Mouse (Mus musculus) lung, embryonic 14.5 days (tissue): ENCODE measurements at regions not wholly inside any gene's neighbourhood (a gene's known extent, or its start where the extent isn't known, plus 50 kb on each side); places are given as distances from the start of the nearest gene placed in this dataset.

ENCODE experiments used
- ATAC-seq: fragments of 200-750 bp; cut with Nextera tagmentation; 2 replicates; pipeline ENCODE4 v1.8.0; 2017; ENCODE audit warnings: mild to moderate bottlenecking, moderate TSS enrichment, moderate library complexity; ENCODE audit not compliant: insufficient read depth
- DNase-seq: peaks from one replicate; pipeline ENCODE4 v3.0.0-alpha.2; 2015
- H3K27ac ChIP-seq: fragments of 300-500 bp; sonication (generic); 2 replicates; pipeline ENCODE4 v1.5.1; 2014; ENCODE audit warnings: low read depth, mild to moderate bottlenecking, moderate library complexity
- H3K27me3 ChIP-seq: fragments of 300-500 bp; sonication (generic); 2 replicates; pipeline ENCODE4 v1.6.1; 2014; ENCODE audit warnings: low read length, control low read depth; ENCODE audit not compliant: insufficient read depth
- H3K36me3 ChIP-seq: fragments of 300-500 bp; sonication (generic); 2 replicates; pipeline ENCODE4 v1.6.1; 2014; ENCODE audit warnings: control low read depth; ENCODE audit not compliant: insufficient read depth
- H3K4me1 ChIP-seq: fragments of 300-500 bp; sonication (generic); 2 replicates; pipeline ENCODE4 v1.6.1; 2014; ENCODE audit warnings: antibody characterized with exemption, control low read depth; ENCODE audit not compliant: insufficient read depth
- H3K4me2 ChIP-seq: fragments of 300-500 bp; sonication (generic); 2 replicates; pipeline ENCODE4 v1.6.1; 2014; ENCODE audit warnings: mild to moderate bottlenecking
- H3K4me3 ChIP-seq: fragments of 300-500 bp; sonication (generic); 2 replicates; pipeline ENCODE4 v1.5.1; 2014; ENCODE audit warnings: low read depth, low read length
- H3K9ac ChIP-seq: fragments of 300-500 bp; sonication (generic); 2 replicates; pipeline ENCODE4 v1.6.1; 2014
- H3K9me3 ChIP-seq: fragments of 300-500 bp; sonication (generic); 2 replicates; pipeline ENCODE4 v1.6.1; 2016; ENCODE audit warnings: low read depth, low read length, control low read depth
- CTCF ChIP-seq: IDR thresholded peaks from 2 replicates; pipeline ENCODE4 v1.5.1; 2016; ENCODE audit warnings: antibody characterized with exemption, low read depth
- WGBS: fragments of 180-500 bp; shearing (Covaris S2); extraction: QIAGEN DNeasy Blood & Tissue Kit; methylation state at CpG from one replicate; pipeline ENCODE4 v1.1.7; 2014; 5-methylcytosine and 5-hydroxymethylcytosine counted together

- ATAC-seq: no peak
- WGBS: 90% methylated on average over 3 of the region's 3 CpGs
- no peak for TF ChIP-seq CTCF
These were observed 107.6 kb downstream of the Nkx6-1 start for GRCm38 (mm10) chr5:101557156-101557555.

GRCm38 (mm10) chr5:101543326-101543725 lies 121.5 kb downstream of the Nkx6-1 start:
- no peak for DNase-seq
- ATAC-seq: no peak
- TF ChIP-seq CTCF: no peak
- peaks cover 31% of the 10 kb centered on the region for H3K27me3 ChIP-seq
- no peaks in the 10 kb centered on the region for H3K4me1 ChIP-seq
- H3K9ac ChIP-seq: no peak overlapping the region
- no peak overlapping the region for H3K4me2 ChIP-seq
- H3K9me3 ChIP-seq: no peaks in the 10 kb centered on the region
- H3K36me3 ChIP-seq: no peaks in the 10 kb centered on the region
- H3K27ac ChIP-seq: no peak overlapping the region
- H3K4me3 ChIP-seq: no peak overlapping the region
- 33% methylated on average over 13 of the region's 13 CpGs for WGBS

More at GRCm38 (mm10) chr5:101557156-101557555, 107.6 kb downstream of the Nkx6-1 start:
- Histone ChIP-seq H3K27ac (no peak overlapping the region), H3K4me2 (no peak overlapping the region), H3K4me3 (no peak overlapping the region), H3K9ac (no peak overlapping the region), H3K36me3 (no peaks in the 10 kb centered on the region), H3K9me3 (no peaks in the 10 kb centered on the region), H3K4me1 (no peaks in the 10 kb centered on the region), H3K27me3 (no peaks in the 10 kb centered on the region)
- DNase-seq: no peak

GRCm38 (mm10) chr5:101539818-101540217 lies 125.0 kb downstream of the Nkx6-1 start:
- DNase-seq (no peak), ATAC-seq (no peak)
- Histone ChIP-seq H3K9me3 (no peaks in the 10 kb centered on the region), H3K36me3 (no peaks in the 10 kb centered on the region), H3K4me2 (no peak overlapping the region), H3K4me3 (no peak overlapping the region), H3K4me1 (no peaks in the 10 kb centered on the region), H3K9ac (no peak overlapping the region), H3K27ac (no peak overlapping the region), H3K27me3 (peaks cover 47% of the 10 kb centered on the region)
- TF ChIP-seq CTCF: no peak
- 63% methylated on average over 1 of the region's 1 CpGs for WGBS

GRCm38 (mm10) chr5:101539254-101539549 lies 125.6 kb downstream of the Nkx6-1 start:
- Histone ChIP-seq H3K4me3 (no peak overlapping the region), H3K4me1 (no peaks in the 10 kb centered on the region), H3K36me3 (no peaks in the 10 kb centered on the region), H3K9ac (no peak overlapping the region), H3K9me3 (no peaks in the 10 kb centered on the region), H3K27me3 (peaks cover 47% of the 10 kb centered on the region), H3K4me2 (0 out of 2 replicates have a peak overlapping the region, but pooled peaks have one; percentile 3), H3K27ac (no peak overlapping the region)
- ATAC-seq (no peak), DNase-seq (no peak)
- 19% methylated on average over 10 of the region's 10 CpGs for WGBS
- no peak for TF ChIP-seq CTCF

- peak overlapping the region; percentile 10; the same call in 1 of the 2 replicates for H3K4me3 ChIP-seq
- no peaks in the 10 kb centered on the region for H3K36me3 ChIP-seq
- H3K4me2 ChIP-seq: peak overlapping the region; percentile 40
- H3K27ac ChIP-seq: no peak overlapping the region
- no peaks in the 10 kb centered on the region for H3K4me1 ChIP-seq
- no peak overlapping the region for H3K9ac ChIP-seq
- peaks cover 47% of the 10 kb centered on the region for H3K27me3 ChIP-seq
- ATAC-seq: no peak
- peak; percentile 10 for DNase-seq
- H3K9me3 ChIP-seq: no peaks in the 10 kb centered on the region
- WGBS: 10% methylated on average over 24 of the region's 24 CpGs
- no peak for TF ChIP-seq CTCF
These were observed 126.2 kb downstream of the Nkx6-1 start for GRCm38 (mm10) chr5:101538410-101539253.

GRCm38 (mm10) chr5:101537518-101538380 lies 127.0 kb downstream of the Nkx6-1 start:
- Histone ChIP-seq H3K27ac (no peak overlapping the region), H3K9me3 (no peaks in the 10 kb centered on the region), H3K9ac (no peak overlapping the region), H3K4me1 (no peaks in the 10 kb centered on the region), H3K4me3 (peak overlapping the region; percentile 10; the same call in 1 of the 2 replicates), H3K27me3 (peaks cover 47% of the 10 kb centered on the region), H3K4me2 (peak overlapping the region; percentile 40), H3K36me3 (no peaks in the 10 kb centered on the region)
- DNase-seq: peak; percentile 13
- WGBS: 10% methylated on average over 23 of the region's 23 CpGs
- TF ChIP-seq CTCF: no peak
- ATAC-seq: no peak

- Histone ChIP-seq H3K27me3 (peaks cover 33% of the 10 kb centered on the region), H3K4me2 (no peak overlapping the region), H3K4me1 (no peaks in the 10 kb centered on the region), H3K27ac (no peak overlapping the region), H3K9me3 (no peaks in the 10 kb centered on the region), H3K36me3 (no peaks in the 10 kb centered on the region), H3K4me3 (no peak overlapping the region), H3K9ac (no peak overlapping the region)
- 54% methylated on average over 5 of the region's 5 CpGs for WGBS
- no peak for TF ChIP-seq CTCF
- no peak for DNase-seq
- ATAC-seq: no peak
These were observed 129.3 kb downstream of the Nkx6-1 start for GRCm38 (mm10) chr5:101535451-101535850.
